Mouse (Mus musculus) hindbrain, embryonic 12.5 days (tissue): ENCODE data around the gene Thap2. TPM values are rescaled to one million over a fixed set of nuclear protein-coding genes. Genes with fewer than 3 reads are reported as not detected.

ENCODE experiments used
- ATAC-seq: fragments of 200-750 bp; cut with Nextera tagmentation; 2 replicates; pipeline ENCODE4 v1.8.0; 2017; ENCODE audit warnings: moderate TSS enrichment; ENCODE audit not compliant: low FRiP score
- H3K27ac ChIP-seq: fragments of 300-500 bp; sonication (generic); 2 replicates; pipeline ENCODE4 v1.5.1; 2016; ENCODE audit warnings: mild to moderate bottlenecking
- H3K27me3 ChIP-seq: fragments of 300-500 bp; sonication (generic); 2 replicates; pipeline ENCODE4 v1.6.1; 2016; ENCODE audit warnings: mild to moderate bottlenecking
- H3K36me3 ChIP-seq: fragments of 300-500 bp; sonication (generic); 2 replicates; pipeline ENCODE4 v1.6.1; 2016; ENCODE audit warnings: mild to moderate bottlenecking
- H3K4me1 ChIP-seq: fragments of 300-500 bp; sonication (generic); 2 replicates; pipeline ENCODE4 v1.6.1; 2016
- H3K4me2 ChIP-seq: fragments of 300-500 bp; sonication (generic); replicated peaks from 2 replicates; pipeline ENCODE4 v1.6.1; 2016; ENCODE audit warnings: mild to moderate bottlenecking
- H3K4me3 ChIP-seq: fragments of 300-500 bp; sonication (generic); 2 replicates; pipeline ENCODE4 v1.5.1; 2016; ENCODE audit warnings: mild to moderate bottlenecking
- H3K9ac ChIP-seq: fragments of 300-500 bp; sonication (generic); 2 replicates; pipeline ENCODE4 v1.6.1; 2016; ENCODE audit warnings: mild to moderate bottlenecking, moderate library complexity
- H3K9me3 ChIP-seq: fragments of 300-500 bp; sonication (generic); replicated peaks from 2 replicates; pipeline ENCODE4 v1.6.1; 2016; ENCODE audit warnings: mild to moderate bottlenecking
- WGBS: fragments of 180-500 bp; shearing (Covaris S2); methylation state at CpG from one replicate; pipeline ENCODE4 v1.1.7; 2016; 5-methylcytosine and 5-hydroxymethylcytosine counted together
- polyA plus RNA-seq: library from polyadenylated mRNA; unstranded; fragments of >200 nt; fragmentation: Nextera tagmentation; extraction: Ambion mirVana; gene quantifications from 2 replicates; pipeline ENCODE4 v1.2.1, GENCODE M21; 2016

Gene Thap2
- polyA plus RNA-seq, 1 experiment from 2014 or later, result 38.5 TPM

GRCm38 (mm10) chr10:115382846-115383643 lies 1.2 kb downstream of the Thap2 start:
- WGBS, result 23% methylated on average over 12 of the region's 12 CpGs
- H3K9me3 ChIP-seq, result no peaks in the 10 kb centered on the region
- peak overlapping the region; percentile 98 for H3K4me3 ChIP-seq
- H3K9ac ChIP-seq, result peak overlapping the region; percentile 95
- H3K4me2 ChIP-seq, result peak overlapping the region; percentile 66
- H3K27ac ChIP-seq, result peak overlapping the region; percentile 99
- no peaks in the 10 kb centered on the region for H3K27me3 ChIP-seq
- H3K36me3 ChIP-seq, result 0 out of 2 replicates have a peak, but pooled peaks cover 4% of the 10 kb centered on the region
- no peak for ATAC-seq
- peaks cover 30% of the 10 kb centered on the region for H3K4me1 ChIP-seq

GRCm38 (mm10) chr10:115381506-115382084 lies 2.6 kb downstream of the Thap2 start:
- Histone ChIP-seq H3K4me3 (no peak overlapping the region), H3K9me3 (no peaks in the 10 kb centered on the region), H3K9ac (no peak overlapping the region), H3K27me3 (no peaks in the 10 kb centered on the region), H3K4me1 (peaks cover 21% of the 10 kb centered on the region), H3K36me3 (0 out of 2 replicates have a peak, but pooled peaks cover 4% of the 10 kb centered on the region), H3K27ac (no peak overlapping the region), H3K4me2 (peak overlapping the region; percentile 66; the same call in 1 of the 2 replicates)
- no peak for ATAC-seq
- 76% methylated on average over 2 of the region's 2 CpGs for WGBS

GRCm38 (mm10) chr10:115363151-115363550 lies 21.1 kb downstream of the Thap2 start:
- Histone ChIP-seq H3K27me3 (no peaks in the 10 kb centered on the region), H3K4me3 (peak overlapping the region; percentile 58; the same call in 1 of the 2 replicates), H3K36me3 (no peaks in the 10 kb centered on the region; the same call in 1 of the 2 replicates), H3K4me2 (peak overlapping the region; percentile 72), H3K9me3 (no peaks in the 10 kb centered on the region), H3K4me1 (peaks cover 11% of the 10 kb centered on the region), H3K9ac (0 out of 2 replicates have a peak overlapping the region, but pooled peaks have one; percentile 55), H3K27ac (peak overlapping the region; percentile 94; the same call in 1 of the 2 replicates)
- ATAC-seq, result no peak
- WGBS, result 83% methylated on average over 4 of the region's 4 CpGs

- Histone ChIP-seq H3K36me3 (no peaks in the 10 kb centered on the region; the same call in 1 of the 2 replicates), H3K27me3 (no peaks in the 10 kb centered on the region), H3K4me2 (peak overlapping the region; percentile 72), H3K4me3 (peak overlapping the region; percentile 58), H3K9ac (peak overlapping the region; percentile 55; the same call in 1 of the 2 replicates), H3K4me1 (peaks cover 11% of the 10 kb centered on the region), H3K9me3 (no peaks in the 10 kb centered on the region), H3K27ac (peak overlapping the region; percentile 94)
- 9% methylated on average over 9 of the region's 9 CpGs for WGBS
- no peak; the same call in none of the 2 replicates for ATAC-seq
Observed at GRCm38 (mm10) chr10:115362623-115362964, 21.6 kb downstream of the Thap2 start.

- Histone ChIP-seq H3K27me3 (no peaks in the 10 kb centered on the region), H3K4me3 (peak within 1 kb of the TSS; percentile 58), H3K4me1 (peaks cover 11% of the 10 kb centered on the region), H3K9ac (peak within 1 kb of the TSS; percentile 55), H3K4me2 (peak within 1 kb of the TSS; percentile 72), H3K9me3 (no peaks in the 10 kb centered on the region), H3K27ac (peak within 1 kb of the TSS; percentile 94), H3K36me3 (peaks cover 2% of the 10 kb centered on the region)
- peak; percentile 99 for ATAC-seq
- WGBS, result under 1% methylated on average over 54 of the region's 58 CpGs
Observed at GRCm38 (mm10) chr10:115361840-115362622, 22.2 kb downstream of the Thap2 start, which contains the start of gene Tmem19. Gene Tmem19 (minus strand): TSS chr10:115362501.

- Histone ChIP-seq H3K9ac (no peak overlapping the region), H3K4me2 (no peak overlapping the region), H3K36me3 (peaks cover 17% of the 10 kb centered on the region), H3K27me3 (no peaks in the 10 kb centered on the region), H3K4me3 (no peak overlapping the region), H3K27ac (no peak overlapping the region), H3K4me1 (peaks cover 11% of the 10 kb centered on the region), H3K9me3 (no peaks in the 10 kb centered on the region)
- 90% methylated on average over 7 of the region's 7 CpGs for WGBS
- ATAC-seq, result no peak
Observed at GRCm38 (mm10) chr10:115359066-115359465, 25.2 kb downstream of the Thap2 start.

GRCm38 (mm10) chr10:115358216-115358919 lies 25.9 kb downstream of the Thap2 start:
- peaks cover 17% of the 10 kb centered on the region for H3K36me3 ChIP-seq
- H3K4me1 ChIP-seq, result peaks cover 11% of the 10 kb centered on the region
- no peak overlapping the region for H3K4me3 ChIP-seq
- H3K4me2 ChIP-seq, result no peak overlapping the region
- H3K27ac ChIP-seq, result no peak overlapping the region
- ATAC-seq, result no peak
- H3K9me3 ChIP-seq, result no peaks in the 10 kb centered on the region
- WGBS, result 93% methylated on average over 17 of the region's 17 CpGs
- H3K27me3 ChIP-seq, result no peaks in the 10 kb centered on the region
- H3K9ac ChIP-seq, result no peak overlapping the region

- 94% methylated on average over 5 of the region's 7 CpGs for WGBS
- no peak for ATAC-seq
- H3K9ac ChIP-seq, result no peak overlapping the region
Observed at GRCm38 (mm10) chr10:115356106-115356505, 28.1 kb downstream of the Thap2 start.

GRCm38 (mm10) chr10:115355016-115355415 lies 29.2 kb downstream of the Thap2 start:
- Histone ChIP-seq H3K27ac (no peak overlapping the region), H3K4me3 (no peak overlapping the region), H3K36me3 (peaks cover 17% of the 10 kb centered on the region), H3K9ac (no peak overlapping the region), H3K27me3 (no peaks in the 10 kb centered on the region), H3K9me3 (no peaks in the 10 kb centered on the region), H3K4me2 (no peak overlapping the region), H3K4me1 (no peaks in the 10 kb centered on the region)
- no peak for ATAC-seq
- WGBS, result 89% methylated on average over 6 of the region's 6 CpGs

More at GRCm38 (mm10) chr10:115356106-115356505, 28.1 kb downstream of the Thap2 start:
- Histone ChIP-seq H3K4me1 (peaks cover 2% of the 10 kb centered on the region), H3K27me3 (no peaks in the 10 kb centered on the region), H3K4me2 (no peak overlapping the region), H3K36me3 (peaks cover 17% of the 10 kb centered on the region), H3K4me3 (no peak overlapping the region), H3K27ac (no peak overlapping the region), H3K9me3 (no peaks in the 10 kb centered on the region)

GRCm38 (mm10) chr10:115354553-115354952 lies 29.7 kb downstream of the Thap2 start:
- Histone ChIP-seq H3K9ac (no peak overlapping the region), H3K9me3 (no peaks in the 10 kb centered on the region), H3K4me1 (no peaks in the 10 kb centered on the region), H3K4me3 (no peak overlapping the region), H3K27ac (no peak overlapping the region), H3K4me2 (no peak overlapping the region), H3K27me3 (no peaks in the 10 kb centered on the region), H3K36me3 (peaks cover 17% of the 10 kb centered on the region)
- ATAC-seq, result no peak
- 74% methylated on average over 6 of the region's 6 CpGs for WGBS

- Histone ChIP-seq H3K4me3 (no peak overlapping the region), H3K27ac (no peak overlapping the region), H3K9me3 (no peaks in the 10 kb centered on the region), H3K4me1 (0 out of 2 replicates have a peak, but pooled peaks cover 3% of the 10 kb centered on the region), H3K27me3 (no peaks in the 10 kb centered on the region), H3K4me2 (no peak overlapping the region), H3K9ac (no peak overlapping the region), H3K36me3 (peaks cover 20% of the 10 kb centered on the region)
- no peak for ATAC-seq
- 84% methylated on average over 2 of the region's 2 CpGs for whole genome bisulfite sequencing
Observed at GRCm38 (mm10) chr10:115350810-115351397, 33.3 kb downstream of the Thap2 start.
